Mouse (Mus musculus) cerebellum, adult 9-10 months (tissue): ENCODE results near the gene Dlk2.

ENCODE experiments used
- DNase-seq: peaks from one replicate; pipeline ENCODE4 v3.0.0; 2022

Dlk2 gene

GRCm38 (mm10) chr17:46297364-46298219 is at the start of gene Dlk2:
Gene Dlk2 (plus strand): TSS chr17:46297421.
- DNase-seq: no peak

- peak; percentile 94 for DNase-seq
These were observed 49.6 kb upstream of the Dlk2 start, which contains the start of the genes Polr1c and Yipf3 for GRCm38 (mm10) chr17:46247512-46248188. Gene Polr1c (minus strand): TSS chr17:46248054. Gene Yipf3 (plus strand): TSS chr17:46248080.

GRCm38 (mm10) chr17:46248189-46248522 is 49.1 kb upstream of the Dlk2 start:
- DNase-seq: no peak

GRCm38 (mm10) chr17:46251174-46251573 is 46.0 kb upstream of the Dlk2 start:
- no peak for DNase-seq

GRCm38 (mm10) chr17:46252571-46253451 is 44.4 kb upstream of the Dlk2 start:
- peak; percentile 58 for DNase-seq

GRCm38 (mm10) chr17:46253452-46254084 is 43.7 kb upstream of the Dlk2 start, which contains the start of gene Lrrc73:
Gene Lrrc73 (plus strand): TSS chr17:46253531.
- DNase-seq: peak; percentile 87

- peak; percentile 41 for DNase-seq
These were observed 43.1 kb upstream of the Dlk2 start for GRCm38 (mm10) chr17:46254106-46254505.

- DNase-seq: peak; percentile 51
These were observed 42.1 kb upstream of the Dlk2 start for GRCm38 (mm10) chr17:46255147-46255546.

GRCm38 (mm10) chr17:46258279-46259053 is 38.8 kb upstream of the Dlk2 start:
- DNase-seq: no peak

GRCm38 (mm10) chr17:46259675-46260074 is 37.5 kb upstream of the Dlk2 start:
- no peak for DNase-seq

GRCm38 (mm10) chr17:46262201-46262694 is 35.0 kb upstream of the Dlk2 start:
- no peak for DNase-seq

GRCm38 (mm10) chr17:46265502-46265901 is 31.7 kb upstream of the Dlk2 start:
- DNase-seq: no peak

- DNase-seq: peak; percentile 90
These were observed 31.2 kb upstream of the Dlk2 start for GRCm38 (mm10) chr17:46265918-46266618.

GRCm38 (mm10) chr17:46266986-46267385 is 30.2 kb upstream of the Dlk2 start:
- DNase-seq: no peak

- no peak for DNase-seq
These were observed 29.7 kb upstream of the Dlk2 start for GRCm38 (mm10) chr17:46267511-46267910.

- DNase-seq: no peak
These were observed 29.0 kb upstream of the Dlk2 start for GRCm38 (mm10) chr17:46268026-46268720.

- DNase-seq: no peak
These were observed 27.3 kb upstream of the Dlk2 start for GRCm38 (mm10) chr17:46269771-46270534.

GRCm38 (mm10) chr17:46272058-46272457 is 25.2 kb upstream of the Dlk2 start:
- no peak for DNase-seq

GRCm38 (mm10) chr17:46272675-46273074 is 24.5 kb upstream of the Dlk2 start:
- DNase-seq: no peak
